Comparison of ENCODE assay signal across 8 mouse cellular contexts in genomic region chr3:133544551-133545303, GRCm38 (mm10). TPM values are rescaled to one million over a fixed set of nuclear protein-coding genes. Genes with fewer than 3 reads are reported as not detected.
DNase-seq lines count a peak whose midpoint lies in the region; ATAC-seq lines count a peak whose summit lies in the region.

Gene Tet2 (minus strand): TSS chr3:133545139.

- H3K9ac ChIP-seq in heart, embryonic 14.5 days (ENCODE audit: low read length) = peak within 1 kb of the TSS; percentile 93
- H3K9ac ChIP-seq in liver, embryonic 13.5 days = peak within 1 kb of the TSS; percentile 80
- peak within 1 kb of the TSS; percentile 71 for H3K9ac ChIP-seq in stomach, embryonic 15.5 days

- peak; percentile 40 for ATAC-seq in heart, embryonic 14.5 days (ENCODE audit: insufficient number of reproducible peaks, insufficient read depth, low FRiP score, low read depth)
- peak; percentile 47 for ATAC-seq in liver, embryonic 13.5 days (ENCODE audit: low read depth)
- ATAC-seq in stomach, embryonic 15.5 days (ENCODE audit: insufficient read depth, low FRiP score, low read depth) = peak; percentile 60

- H3K4me3 ChIP-seq in forebrain, embryonic 10.5 days = peak within 1 kb of the TSS; percentile 88
- H3K4me3 ChIP-seq in heart, embryonic 14.5 days (ENCODE audit: control insufficient read depth in 1 of 2, insufficient read depth in 1 of 2, low read depth in 1 of 2, low read length in 2 of 2) = peak within 1 kb of the TSS; percentile 88 to 91
- H3K4me3 ChIP-seq in liver, embryonic 13.5 days (replicated peaks) = peak within 1 kb of the TSS; percentile 72
- H3K4me3 ChIP-seq in stomach, embryonic 15.5 days (replicated peaks) = peak within 1 kb of the TSS; percentile 83

- no peaks in the 10 kb centered on the region for H3K9me3 ChIP-seq in forebrain, embryonic 10.5 days
- no peaks in the 10 kb centered on the region for H3K9me3 ChIP-seq in heart, embryonic 14.5 days (ENCODE audit: control insufficient read depth, low read length)
- H3K9me3 ChIP-seq in liver, embryonic 13.5 days (replicated peaks) = no peaks in the 10 kb centered on the region
- no peaks in the 10 kb centered on the region for H3K9me3 ChIP-seq in stomach, embryonic 15.5 days

- peaks cover 8% of the 10 kb centered on the region for H3K27me3 ChIP-seq in forebrain, embryonic 10.5 days (ENCODE audit: poor library complexity, severe bottlenecking)
- no peaks in the 10 kb centered on the region for H3K27me3 ChIP-seq in heart, embryonic 14.5 days (ENCODE audit: control insufficient read depth, insufficient read depth, low read length)
- H3K27me3 ChIP-seq in liver, embryonic 13.5 days = 0 out of 2 replicates have a peak, but pooled peaks cover 6% of the 10 kb centered on the region
- no peaks in the 10 kb centered on the region for H3K27me3 ChIP-seq in stomach, embryonic 15.5 days (replicated peaks)

- WGBS in forebrain, embryonic 10.5 days = under 1% methylated on average over 62 of the region's 73 CpGs
- under 1% methylated on average over 52 of the region's 73 CpGs for WGBS in heart, embryonic 14.5 days
- under 1% methylated on average over 67 of the region's 73 CpGs for WGBS in liver, embryonic 13.5 days (ENCODE audit: insufficient replicate concordance)
- WGBS in stomach, embryonic 15.5 days = under 1% methylated on average over 71 of the region's 73 CpGs

- H3K4me1 ChIP-seq in forebrain, embryonic 10.5 days = peaks cover 21% of the 10 kb centered on the region
- peaks cover 0 to 18% of the 10 kb centered on the region in 2 experiments for H3K4me1 ChIP-seq in heart, embryonic 14.5 days (ENCODE audit: control insufficient read depth in 2 of 2, insufficient read depth in 2 of 2, low read length in 2 of 2)
- peaks cover 21% of the 10 kb centered on the region for H3K4me1 ChIP-seq in liver, embryonic 13.5 days (replicated peaks)
- no peaks in the 10 kb centered on the region for H3K4me1 ChIP-seq in stomach, embryonic 15.5 days

- no peaks in the 10 kb centered on the region for H3K36me3 ChIP-seq in forebrain, embryonic 10.5 days (replicated peaks)
- no peaks in the 10 kb centered on the region for H3K36me3 ChIP-seq in heart, embryonic 14.5 days (ENCODE audit: control insufficient read depth, insufficient read depth, low read length)
- H3K36me3 ChIP-seq in liver, embryonic 13.5 days = no peaks in the 10 kb centered on the region
- H3K36me3 ChIP-seq in stomach, embryonic 15.5 days = no peaks in the 10 kb centered on the region

- peak within 1 kb of the TSS; percentile 93 for H3K27ac ChIP-seq in forebrain, embryonic 10.5 days
- peak within 1 kb of the TSS; percentile 93 to 99 for H3K27ac ChIP-seq in heart, embryonic 14.5 days (replicated peaks in 1 of 2; ENCODE audit: control insufficient read depth in 1 of 2, insufficient read depth in 1 of 2, low read depth in 2 of 2, low read length in 2 of 2)
- H3K27ac ChIP-seq in liver, embryonic 13.5 days = peak within 1 kb of the TSS; percentile 84
- H3K27ac ChIP-seq in stomach, embryonic 15.5 days = peak within 1 kb of the TSS; percentile 98

- H3K4me2 ChIP-seq in heart, embryonic 14.5 days (ENCODE audit: low read length) = peak within 1 kb of the TSS; percentile 79
- peak within 1 kb of the TSS; percentile 87 for H3K4me2 ChIP-seq in liver, embryonic 13.5 days
- peak within 1 kb of the TSS; percentile 59 for H3K4me2 ChIP-seq in stomach, embryonic 15.5 days

- DNase-seq in 416B (ENCODE audit: low read depth) = peak; percentile 78
- DNase-seq in adrenal gland, postnatal 36 days = peak; percentile 74 to 82
- DNase-seq in forebrain, embryonic 10.5 days (ENCODE audit: extremely low spot score, low spot score) = peak; percentile 64
- DNase-seq in kidney, postnatal 10 days = peak; percentile 77
- DNase-seq in liver, embryonic 13.5 days = peak; percentile 34
- DNase-seq in natural killer cell, adult 2 months (ENCODE audit: low spot score in 2 of 2) = peak; percentile 7 to 52

RNA-seq across cellular contexts. Expression of gene Tet2, which starts in this region (rescaled TPM):
- total RNA-seq in adrenal gland, postnatal 36 days (2021) = 10 to 100 TPM; 34.1 to 39.5 TPM
- 14.7 and 15.4 TPM in 2 replicates for polyA plus RNA-seq in forebrain, embryonic 10.5 days (2016; fragmentation: Nextera tagmentation; extraction: Ambion mirVana)
- polyA plus RNA-seq in heart, embryonic 14.5 days (2014; fragmentation: Nextera tagmentation; extraction: Ambion mirVana) = 19.9 and 20.0 TPM in 2 replicates
- 2.3 and 2.5 TPM in 2 replicates for polyA plus RNA-seq in liver, embryonic 13.5 days (2015; fragmentation: Nextera tagmentation; extraction: Ambion mirVana)
- polyA plus RNA-seq in stomach, embryonic 15.5 days (2015; fragmentation: Nextera tagmentation; extraction: Ambion mirVana) = 14.5 and 17.2 TPM in 2 replicates

Comparison
In these comparisons a context has a peak if more than half of its experiments do, and no peak if none do; other contexts are left out.
1. Peak in every context shown above with its lines: DNase-seq, ATAC-seq, H3K4me3 ChIP-seq and H3K27ac ChIP-seq.